Mouse (Mus musculus) stomach, embryonic 16.5 days (tissue): ENCODE measurements around the gene Cd164l2. TPM values are rescaled to one million over a fixed set of nuclear protein-coding genes. Genes with fewer than 3 reads are reported as not detected.

Source experiments
- ATAC-seq: fragments of 200-750 bp; cut with Nextera tagmentation; 2 replicates; pipeline ENCODE4 v1.8.0; 2017; ENCODE audit warnings: moderate number of reproducible peaks, moderate TSS enrichment; ENCODE audit not compliant: insufficient read depth, low FRiP score
- H3K27ac ChIP-seq: fragments of 300-500 bp; sonication (generic); 2 replicates; pipeline ENCODE4 v1.5.1; 2014; ENCODE audit warnings: low read length
- H3K27me3 ChIP-seq: fragments of 300-500 bp; sonication (generic); 2 replicates; pipeline ENCODE4 v1.6.1; 2014; ENCODE audit warnings: low read length, control low read depth, mixed read lengths; ENCODE audit not compliant: control insufficient read depth, insufficient read depth
- H3K36me3 ChIP-seq: fragments of 300-500 bp; sonication (generic); 2 replicates; pipeline ENCODE4 v1.6.1; 2014; ENCODE audit warnings: low read length; ENCODE audit not compliant: control insufficient read depth, insufficient read depth
- H3K4me1 ChIP-seq: fragments of 300-500 bp; sonication (generic); 2 replicates; pipeline ENCODE4 v1.6.1; 2014; ENCODE audit warnings: low read length, control low read depth, mixed read lengths; ENCODE audit not compliant: control insufficient read depth, insufficient read depth
- H3K4me2 ChIP-seq: fragments of 300-500 bp; sonication (generic); 2 replicates; pipeline ENCODE4 v1.6.1; 2014; ENCODE audit warnings: low read depth, low read length, mixed read lengths
- H3K4me3 ChIP-seq: fragments of 300-500 bp; sonication (generic); replicated peaks from 2 replicates; pipeline ENCODE4 v1.5.1; 2014; ENCODE audit warnings: mild to moderate bottlenecking, low read length
- H3K9ac ChIP-seq: fragments of 300-500 bp; sonication (generic); 2 replicates; pipeline ENCODE4 v1.6.1; 2014; ENCODE audit warnings: low read length
- H3K9me3 ChIP-seq: fragments of 300-500 bp; sonication (generic); replicated peaks from 2 replicates; pipeline ENCODE4 v1.6.1; 2016; ENCODE audit warnings: low read length, control low read depth; ENCODE audit not compliant: control insufficient read depth
- WGBS: fragments of 180-500 bp; shearing (Covaris S2); extraction: QIAGEN DNeasy Blood & Tissue Kit; methylation state at CpG from one replicate; pipeline ENCODE4 v1.1.7; 2014; 5-methylcytosine and 5-hydroxymethylcytosine counted together
- polyA plus RNA-seq: library from polyadenylated mRNA; unstranded; fragments of >200 nt; fragmentation: Nextera tagmentation; extraction: Ambion mirVana; gene quantifications from 2 replicates; pipeline ENCODE4 v1.2.1, GENCODE M21; 2015

The Cd164l2 gene
- polyA plus RNA-seq, 1 experiment from 2014 or later: 9.2 TPM

DNA sequence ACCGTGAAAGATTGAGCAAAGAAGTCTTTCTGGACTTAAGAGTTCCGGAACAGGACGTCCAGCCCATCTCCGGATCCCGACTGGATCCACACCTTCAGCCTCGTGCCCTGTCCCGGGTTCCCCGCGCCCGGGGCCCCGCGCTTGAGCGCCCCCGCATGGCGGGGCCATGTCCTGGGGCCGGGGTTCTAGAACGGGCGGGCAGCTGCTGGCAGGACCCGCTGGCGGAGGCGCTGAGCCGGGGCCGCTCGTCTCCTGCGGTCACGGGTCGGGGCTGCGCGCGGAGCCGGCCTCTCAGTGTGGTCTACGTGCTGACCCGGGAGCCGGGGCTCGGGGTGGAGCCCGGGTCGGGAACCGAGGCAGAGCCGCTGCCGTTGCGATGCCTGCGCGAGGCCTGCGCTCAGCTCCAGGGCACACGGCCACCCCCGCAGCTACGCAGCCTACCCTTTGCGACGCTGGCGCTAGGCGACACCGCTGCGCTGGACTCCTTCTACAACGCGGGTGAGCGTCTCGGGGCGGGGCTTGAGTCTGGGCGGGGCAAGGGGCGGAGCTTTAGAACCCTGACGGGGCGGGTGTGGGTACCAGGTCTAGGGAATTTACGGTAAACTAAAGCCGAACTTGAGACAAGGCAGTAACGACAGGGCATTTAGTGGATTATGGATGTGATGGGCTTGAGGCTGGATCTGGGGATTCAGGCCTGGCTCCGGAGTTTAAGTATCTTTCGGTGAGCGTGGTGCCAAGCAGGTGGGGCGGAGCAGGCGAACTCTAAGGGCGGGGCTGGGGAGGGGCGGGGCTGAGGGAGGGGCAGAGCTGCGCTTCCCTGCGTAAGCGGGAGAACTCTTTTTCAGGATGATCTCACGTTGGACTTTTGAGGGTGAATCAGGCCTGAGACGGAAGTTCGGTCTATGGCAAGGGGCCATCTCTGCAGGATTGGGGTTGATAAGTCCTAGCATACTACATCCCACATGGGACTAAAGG, 29.3 kb downstream of the Cd164l2 start:
- ATAC-seq: peak; percentile 90
- H3K4me3 ChIP-seq: peak overlapping the region; percentile 71
- H3K9me3 ChIP-seq: no peaks in the 10 kb centered on the region
- under 1% methylated on average over 78 of the region's 78 CpGs for WGBS
- H3K27ac ChIP-seq: peak overlapping the region; percentile 78
- peak overlapping the region; percentile 96 for H3K4me2 ChIP-seq
- peaks cover 11% of the 10 kb centered on the region; the same call in 1 of the 2 replicates for H3K4me1 ChIP-seq
- H3K9ac ChIP-seq: peak overlapping the region; percentile 84
- H3K27me3 ChIP-seq: no peaks in the 10 kb centered on the region
- H3K36me3 ChIP-seq: no peaks in the 10 kb centered on the region

DNA sequence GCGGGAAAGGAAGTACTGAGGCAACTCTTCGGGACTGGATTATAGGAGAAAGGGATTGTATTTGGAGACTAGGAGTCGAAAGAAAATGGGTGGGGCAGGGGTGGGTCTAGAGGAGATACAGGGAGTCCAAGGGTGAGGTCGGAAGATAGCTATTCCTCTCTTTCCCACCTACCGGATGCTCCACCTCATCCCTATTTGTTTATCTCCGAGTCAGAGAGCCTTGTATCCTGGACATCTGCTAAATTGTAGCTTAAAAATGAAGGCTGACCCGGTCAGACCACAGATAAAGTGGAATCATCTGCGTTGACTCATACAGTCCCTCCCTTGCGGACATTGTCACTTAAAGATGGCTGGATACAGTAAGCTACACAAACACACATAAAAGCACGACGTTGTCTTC, 30.0 kb downstream of the Cd164l2 start:
- Histone ChIP-seq H3K4me1 (peaks cover 12% of the 10 kb centered on the region), H3K27ac (0 out of 2 replicates have a peak overlapping the region, but pooled peaks have one; percentile 10), H3K9ac (peak overlapping the region; percentile 49; the same call in 1 of the 2 replicates), H3K4me3 (peak overlapping the region; percentile 71), H3K9me3 (no peaks in the 10 kb centered on the region), H3K27me3 (0 out of 2 replicates have a peak, but pooled peaks cover under 1% of the 10 kb centered on the region), H3K36me3 (no peaks in the 10 kb centered on the region), H3K4me2 (peak overlapping the region; percentile 96)
- WGBS: 23% methylated on average over 11 of the region's 11 CpGs
- ATAC-seq: no peak

DNA sequence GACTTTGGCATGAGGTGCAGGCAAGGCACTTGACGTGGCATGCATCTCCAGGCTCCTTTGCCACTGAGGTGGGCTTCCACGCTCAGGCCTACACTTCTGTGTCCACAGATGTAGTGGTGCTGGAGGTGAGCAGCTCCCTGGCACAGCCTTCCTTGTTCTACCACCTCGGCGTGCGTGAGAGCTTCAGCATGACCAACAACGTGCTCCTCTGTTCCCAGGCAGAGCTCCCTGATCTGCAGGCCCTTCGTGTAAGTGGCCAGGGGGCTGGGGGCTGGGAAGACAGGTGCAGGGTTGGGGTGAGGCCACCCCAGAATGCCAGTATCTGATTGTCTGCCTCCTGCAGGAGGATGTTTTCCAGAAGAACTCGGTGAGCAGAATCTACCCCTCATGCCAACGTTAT, 30.8 kb downstream of the Cd164l2 start:
- Histone ChIP-seq H3K4me2 (no peak overlapping the region), H3K36me3 (no peaks in the 10 kb centered on the region), H3K9ac (no peak overlapping the region), H3K27me3 (peaks cover 9% of the 10 kb centered on the region), H3K4me1 (peaks cover 17% of the 10 kb centered on the region), H3K9me3 (no peaks in the 10 kb centered on the region), H3K27ac (no peak overlapping the region), H3K4me3 (no peak overlapping the region)
- ATAC-seq: no peak
- WGBS: 72% methylated on average over 9 of the region's 9 CpGs

DNA sequence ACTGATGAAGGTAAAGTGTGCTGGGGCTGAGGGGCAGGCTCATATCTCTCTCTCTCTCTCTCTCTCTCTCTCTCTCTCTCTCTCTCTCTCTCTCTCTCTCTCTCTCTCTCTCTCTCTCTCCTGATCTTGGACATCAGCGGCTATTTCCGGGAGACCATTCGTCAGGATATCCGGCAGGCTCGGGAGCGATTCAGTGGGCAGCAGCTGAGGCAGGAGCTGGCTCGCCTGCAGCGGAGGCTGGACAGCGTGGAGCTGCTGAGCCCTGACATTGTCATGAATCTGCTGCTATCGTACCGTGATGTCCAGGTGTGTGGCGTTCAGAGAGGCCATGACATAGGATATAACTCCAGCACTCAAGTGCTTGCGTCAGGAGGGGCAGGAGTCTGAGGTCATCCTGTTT, 31.6 kb downstream of the Cd164l2 start:
- Histone ChIP-seq H3K27ac (no peak overlapping the region), H3K27me3 (peaks cover 13% of the 10 kb centered on the region), H3K4me3 (no peak overlapping the region), H3K9ac (peak overlapping the region; percentile 31; the same call in 1 of the 2 replicates), H3K4me1 (peaks cover 17% of the 10 kb centered on the region), H3K36me3 (no peaks in the 10 kb centered on the region), H3K4me2 (no peak overlapping the region), H3K9me3 (no peaks in the 10 kb centered on the region)
- 25% methylated on average over 13 of the region's 13 CpGs for WGBS
- ATAC-seq: no peak

DNA sequence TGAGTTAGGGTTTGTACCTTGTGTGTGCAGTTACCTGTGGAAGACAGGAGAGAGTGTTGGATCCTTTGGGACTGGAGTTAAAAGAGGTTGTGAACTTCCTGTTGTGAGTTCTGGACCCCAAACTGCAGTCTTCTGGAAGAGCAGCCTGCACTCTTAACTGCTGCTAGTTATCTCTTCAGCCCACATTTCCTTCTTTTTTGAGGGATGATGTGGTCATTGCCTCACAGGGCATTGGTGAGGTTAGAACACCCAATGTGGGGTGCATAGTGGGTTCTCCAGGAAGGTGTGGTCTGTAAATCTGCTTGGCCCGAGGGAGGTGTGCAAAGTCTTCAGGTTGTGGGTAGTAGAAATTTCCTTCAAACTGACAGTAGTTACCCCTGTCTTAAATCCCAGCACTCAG, 32.4 kb downstream of the Cd164l2 start:
- Histone ChIP-seq H3K27me3 (peaks cover 13% of the 10 kb centered on the region), H3K9ac (no peak overlapping the region), H3K4me1 (peaks cover 17% of the 10 kb centered on the region), H3K36me3 (no peaks in the 10 kb centered on the region), H3K4me3 (no peak overlapping the region), H3K9me3 (no peaks in the 10 kb centered on the region), H3K4me2 (no peak overlapping the region), H3K27ac (no peak overlapping the region)
- no peak for ATAC-seq
- WGBS: 70% methylated on average over 1 of the region's 1 CpGs

DNA sequence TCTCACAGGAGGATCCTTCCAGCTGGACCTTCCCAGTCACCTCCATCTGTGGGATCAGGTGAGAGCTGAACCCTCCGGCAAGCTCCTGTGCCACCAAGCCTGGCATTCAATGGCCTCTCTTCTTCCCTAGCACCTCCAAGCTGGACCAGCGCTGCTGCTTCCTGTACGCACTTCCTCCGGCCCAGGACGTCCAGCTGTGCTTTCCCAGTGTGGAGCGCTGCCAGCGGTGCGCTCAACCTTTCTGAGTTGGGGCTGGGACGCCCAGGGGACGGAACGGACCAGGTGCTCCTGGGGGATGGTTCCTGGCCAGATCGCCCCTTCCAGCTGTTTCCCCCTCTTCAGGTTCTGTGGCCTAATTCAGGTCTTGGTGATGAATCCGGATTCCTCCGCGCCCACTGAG, 35.1 kb downstream of the Cd164l2 start:
- Histone ChIP-seq H3K9ac (peak overlapping the region; percentile 21; the same call in 1 of the 2 replicates), H3K4me2 (no peak overlapping the region), H3K27ac (no peak overlapping the region), H3K27me3 (peaks cover 30% of the 10 kb centered on the region), H3K4me1 (peaks cover 18% of the 10 kb centered on the region), H3K9me3 (no peaks in the 10 kb centered on the region), H3K4me3 (no peak overlapping the region), H3K36me3 (no peaks in the 10 kb centered on the region)
- ATAC-seq: no peak
- 34% methylated on average over 15 of the region's 15 CpGs for WGBS

DNA sequence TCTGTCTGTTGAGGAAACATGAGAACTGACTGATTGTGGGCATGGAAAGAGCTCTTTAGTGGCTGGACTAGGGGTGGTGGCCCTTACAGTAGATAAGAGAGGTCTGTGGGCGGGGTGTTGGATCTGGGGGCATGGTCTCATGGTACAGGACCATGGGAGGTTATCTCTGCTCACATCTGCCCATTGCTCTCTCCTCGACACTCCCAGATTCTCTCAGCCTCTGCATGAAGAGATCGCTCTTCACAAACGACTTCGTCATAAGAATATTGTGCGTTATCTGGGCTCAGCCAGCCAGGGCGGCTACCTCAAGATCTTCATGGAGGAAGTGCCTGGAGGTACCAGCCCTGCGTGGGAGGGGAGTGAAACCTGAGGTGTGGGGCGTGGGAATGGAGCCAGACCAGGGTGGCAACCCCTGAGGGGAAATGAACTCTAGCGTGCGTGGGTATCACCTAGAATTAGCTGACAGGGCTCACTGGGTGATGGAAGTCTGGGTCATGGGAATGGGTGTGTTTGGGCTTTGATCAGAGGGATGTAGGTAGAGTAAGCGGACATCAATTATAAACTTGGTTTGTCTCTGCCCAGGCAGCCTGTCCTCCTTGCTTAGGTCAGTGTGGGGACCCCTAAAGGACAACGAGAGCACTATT, 36.0 kb downstream of the Cd164l2 start:
- H3K4me1 ChIP-seq: peaks cover 16% of the 10 kb centered on the region
- H3K4me2 ChIP-seq: no peak overlapping the region
- H3K27me3 ChIP-seq: peaks cover 30% of the 10 kb centered on the region
- no peak overlapping the region for H3K9ac ChIP-seq
- H3K4me3 ChIP-seq: no peak overlapping the region
- no peaks in the 10 kb centered on the region for H3K9me3 ChIP-seq
- WGBS: 58% methylated on average over 13 of the region's 13 CpGs
- H3K36me3 ChIP-seq: no peaks in the 10 kb centered on the region
- no peak overlapping the region for H3K27ac ChIP-seq
- no peak for ATAC-seq

DNA sequence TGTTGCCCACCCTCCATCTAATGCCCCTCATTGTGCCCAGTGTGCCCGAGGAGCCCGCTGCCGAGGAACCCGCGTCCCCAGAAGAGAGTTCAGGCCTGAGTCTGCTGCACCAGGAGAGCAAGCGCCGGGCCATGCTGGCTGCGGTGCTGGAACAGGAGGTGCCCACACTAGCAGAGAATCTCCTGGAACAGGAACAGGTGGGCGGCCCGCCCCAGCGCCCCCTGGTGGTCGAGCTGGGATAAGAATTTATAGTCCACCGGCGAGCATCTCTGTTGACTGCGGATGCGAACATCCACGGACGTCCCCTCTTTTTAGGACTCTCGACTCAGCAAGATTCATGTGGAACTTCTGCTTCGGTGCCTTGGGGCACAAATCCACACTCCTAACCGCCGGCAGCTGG, 38.7 kb downstream of the Cd164l2 start:
- Histone ChIP-seq H3K27me3 (peaks cover 30% of the 10 kb centered on the region), H3K9ac (peak overlapping the region; percentile 40), H3K27ac (peak overlapping the region; percentile 53; the same call in 1 of the 2 replicates), H3K4me3 (peak overlapping the region; percentile 36), H3K4me1 (peaks cover 18% of the 10 kb centered on the region), H3K4me2 (peak overlapping the region; percentile 63), H3K36me3 (no peaks in the 10 kb centered on the region), H3K9me3 (no peaks in the 10 kb centered on the region)
- 8% methylated on average over 22 of the region's 22 CpGs for WGBS
- peak; percentile 52; the same call in 1 of the 2 replicates for ATAC-seq

DNA sequence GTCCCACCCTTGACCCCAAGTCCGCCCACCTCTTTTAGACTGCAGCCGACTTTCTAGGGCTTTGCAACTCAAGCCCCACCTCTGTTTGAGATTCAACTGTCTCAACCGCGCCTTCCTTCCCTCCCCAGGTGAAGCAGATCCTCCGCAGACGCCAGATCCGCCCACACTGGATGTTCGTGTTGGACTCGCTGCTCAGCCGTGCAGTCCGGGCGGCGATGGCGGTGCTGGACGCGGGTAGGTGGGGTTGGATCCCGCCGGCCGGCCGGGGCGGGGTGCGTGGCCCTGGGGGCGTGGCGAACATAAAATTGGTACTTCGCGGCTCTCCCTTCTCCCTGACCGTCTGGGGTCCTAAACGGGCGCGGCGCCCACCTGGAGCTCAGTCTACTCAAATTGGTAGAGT, 39.3 kb downstream of the Cd164l2 start:
- Histone ChIP-seq H3K4me3 (peak overlapping the region; percentile 36), H3K9ac (peak overlapping the region; percentile 40), H3K27me3 (peaks cover 30% of the 10 kb centered on the region), H3K36me3 (no peaks in the 10 kb centered on the region), H3K9me3 (no peaks in the 10 kb centered on the region), H3K27ac (peak overlapping the region; percentile 58; the same call in 1 of the 2 replicates), H3K4me1 (peaks cover 18% of the 10 kb centered on the region), H3K4me2 (peak overlapping the region; percentile 63)
- no peak; the same call in 1 of the 2 replicates for ATAC-seq
- 2% methylated on average over 31 of the region's 31 CpGs for WGBS
